ENCODE assay signal across 9 mouse cellular contexts in genomic region chr4:134760793-134761201, GRCm38 (mm10). TPM values are rescaled to one million over a fixed set of nuclear protein-coding genes. Genes with fewer than 3 reads are reported as not detected.
A peak's percentile ranks its signal among the peaks of the same experiment; 100 is the strongest.
DNase-seq lines count a peak whose midpoint lies in the region; ATAC-seq and TF ChIP-seq lines count a peak whose summit lies in the region.
"Had no signal": no experiment of that assay in that cellular context is flagged by ENCODE, and none has a peak within 500 bp of the region (broad histone marks: within the 10 kb centered on the region; RNA-seq: fewer than 3 reads in every experiment).

No protein-coding gene starts in this region.

- no peak overlapping the region for H3K9ac ChIP-seq in intestine, embryonic 16.5 days (ENCODE audit: low read depth, low read length)
- no peak overlapping the region for H3K9ac ChIP-seq in lung, embryonic 14.5 days
- no peak overlapping the region for H3K9ac ChIP-seq in hindbrain, embryonic 16.5 days (ENCODE audit: low read depth, low read length)
- H3K9ac ChIP-seq in midbrain, embryonic 16.5 days (ENCODE audit: low read depth, low read length) = no peak overlapping the region

- H3K4me2 ChIP-seq in intestine, embryonic 16.5 days (ENCODE audit: low read depth, low read length) = peak overlapping the region; percentile 17; the same call in 1 of the 2 replicates
- peak overlapping the region; percentile 41 for H3K4me2 ChIP-seq in lung, embryonic 14.5 days
- no peak overlapping the region for H3K4me2 ChIP-seq in hindbrain, embryonic 16.5 days (ENCODE audit: low read length)
- no peak overlapping the region for H3K4me2 ChIP-seq in midbrain, embryonic 16.5 days (ENCODE audit: low read length)

- peak overlapping the region; percentile 1; the same call in 1 of the 2 replicates for H3K27ac ChIP-seq in intestine, embryonic 16.5 days (ENCODE audit: low read length)
- peak overlapping the region; percentile 84 for H3K27ac ChIP-seq in lung, embryonic 14.5 days (ENCODE audit: low read depth)
- no peak overlapping the region for H3K27ac ChIP-seq in hindbrain, embryonic 16.5 days (ENCODE audit: low read depth, low read length)
- no peak overlapping the region for H3K27ac ChIP-seq in midbrain, embryonic 16.5 days (ENCODE audit: low read length)

- intact Hi-C loops in left cerebral cortex, postnatal 4 days (cut with DNase I) = no loop called here
- intact Hi-C loops in left cerebral cortex, postnatal 25 days (cut with DNase I) = no loop called here

- no peaks in the 10 kb centered on the region for H3K27me3 ChIP-seq in intestine, embryonic 16.5 days (replicated peaks; ENCODE audit: control insufficient read depth, insufficient read depth, low read length)
- H3K27me3 ChIP-seq in lung, embryonic 14.5 days (ENCODE audit: insufficient read depth, low read length) = no peaks in the 10 kb centered on the region
- H3K27me3 ChIP-seq in hindbrain, embryonic 16.5 days (replicated peaks; ENCODE audit: control insufficient read depth, insufficient read depth, low read length) = 0 out of 2 replicates have a peak, but pooled peaks cover 2% of the 10 kb centered on the region
- peaks cover 6% of the 10 kb centered on the region for H3K27me3 ChIP-seq in midbrain, embryonic 16.5 days (ENCODE audit: control insufficient read depth, insufficient read depth, low read depth, low read length)

- no peak for TF ChIP-seq CTCF in lung, embryonic 14.5 days (IDR thresholded peaks at IDR 0.05; ENCODE audit: low read depth)

- 35% methylated on average over 9 of the region's 9 CpGs for WGBS in intestine, embryonic 16.5 days
- WGBS in lung, embryonic 14.5 days = 9% methylated on average over 9 of the region's 9 CpGs
- WGBS in hindbrain, embryonic 16.5 days = 53% methylated on average over 9 of the region's 9 CpGs
- WGBS in midbrain, embryonic 16.5 days = 64% methylated on average over 9 of the region's 9 CpGs

- DNase-seq in left cerebral cortex, postnatal 4 days = peak; percentile 57
- DNase-seq in left cerebral cortex, postnatal 25 days (ENCODE audit: low spot score in 2 of 2) = no peak
- DNase-seq in gastrocnemius, adult 18-20 months (ENCODE audit: low spot score) = peak; percentile 82
- peak; percentile 95 for DNase-seq in lung, embryonic 14.5 days
- DNase-seq in testis, postnatal 14 days (ENCODE audit: low spot score) = peak; percentile 42

- no peaks in the 10 kb centered on the region for H3K36me3 ChIP-seq in intestine, embryonic 16.5 days (ENCODE audit: control insufficient read depth, insufficient read depth, low read length)
- H3K36me3 ChIP-seq in lung, embryonic 14.5 days (ENCODE audit: insufficient read depth) = 0 out of 2 replicates have a peak, but pooled peaks cover 6% of the 10 kb centered on the region
- H3K36me3 ChIP-seq in hindbrain, embryonic 16.5 days (ENCODE audit: control insufficient read depth, insufficient read depth, low read length) = no peaks in the 10 kb centered on the region
- H3K36me3 ChIP-seq in midbrain, embryonic 16.5 days (ENCODE audit: control insufficient read depth, insufficient read depth, low read length) = no peaks in the 10 kb centered on the region

- H3K9me3 ChIP-seq in intestine, embryonic 16.5 days (ENCODE audit: control insufficient read depth, low read length) = no peaks in the 10 kb centered on the region
- no peaks in the 10 kb centered on the region for H3K9me3 ChIP-seq in lung, embryonic 14.5 days (ENCODE audit: low read depth, low read length)
- H3K9me3 ChIP-seq in hindbrain, embryonic 16.5 days (ENCODE audit: control insufficient read depth, low read length) = no peaks in the 10 kb centered on the region
- no peaks in the 10 kb centered on the region for H3K9me3 ChIP-seq in midbrain, embryonic 16.5 days (replicated peaks; ENCODE audit: control insufficient read depth, low read length, poor library complexity, severe bottlenecking)
- H3K9me3 ChIP-seq: G1E had no signal

- no peak overlapping the region for H3K4me3 ChIP-seq in intestine, embryonic 16.5 days (ENCODE audit: low read length)
- no peak overlapping the region for H3K4me3 ChIP-seq in lung, embryonic 14.5 days (ENCODE audit: low read depth, low read length)
- H3K4me3 ChIP-seq in hindbrain, embryonic 16.5 days (ENCODE audit: low read length) = no peak overlapping the region
- no peak overlapping the region for H3K4me3 ChIP-seq in midbrain, embryonic 16.5 days (ENCODE audit: low read depth, low read length)

- peaks cover 50% of the 10 kb centered on the region for H3K4me1 ChIP-seq in intestine, embryonic 16.5 days (ENCODE audit: control insufficient read depth, insufficient read depth, low read length)
- H3K4me1 ChIP-seq in lung, embryonic 14.5 days (ENCODE audit: insufficient read depth) = peaks cover 46% of the 10 kb centered on the region
- H3K4me1 ChIP-seq in hindbrain, embryonic 16.5 days (ENCODE audit: control insufficient read depth, insufficient read depth, low read depth, low read length) = no peaks in the 10 kb centered on the region
- no peaks in the 10 kb centered on the region for H3K4me1 ChIP-seq in midbrain, embryonic 16.5 days (ENCODE audit: control insufficient read depth, insufficient read depth, low read length)

- ATAC-seq in intestine, embryonic 16.5 days = peak; percentile 30; the same call in 1 of the 2 replicates
- peak; percentile 59 for ATAC-seq in lung, embryonic 14.5 days (ENCODE audit: insufficient read depth)
- ATAC-seq in hindbrain, embryonic 16.5 days = no peak
- no peak for ATAC-seq in midbrain, embryonic 16.5 days

RNA-seq across cellular contexts. Expression of gene Ldlrap1, which starts 7.0 kb away (rescaled TPM):
- total RNA-seq in left cerebral cortex, postnatal 4 days (2021) = 1 to 10 TPM; 1.9 to 4.1 TPM
- 1 to 10 TPM; 2.7 TPM for total RNA-seq in left cerebral cortex, postnatal 25 days (2021)
- total RNA-seq in gastrocnemius, adult 18-20 months (2021) = 1 to 10 TPM; 3.9 to 5.6 TPM
- polyA plus RNA-seq in intestine, embryonic 16.5 days (2015; fragmentation: Nextera tagmentation; extraction: Ambion mirVana) = 19.0 and 19.6 TPM in 2 replicates
- polyA plus RNA-seq in lung, embryonic 14.5 days (2014; fragmentation: Nextera tagmentation; extraction: Ambion mirVana) = 21.2 and 22.2 TPM in 2 replicates
- polyA plus RNA-seq in hindbrain, embryonic 16.5 days (2015; fragmentation: Nextera tagmentation; extraction: Ambion mirVana) = 3.0 and 3.9 TPM in 2 replicates
- 2.1 and 2.4 TPM in 2 replicates for polyA plus RNA-seq in midbrain, embryonic 16.5 days (2015; fragmentation: Nextera tagmentation; extraction: Ambion mirVana)

RNA-seq across cellular contexts. Expression of gene Man1c1, which starts 56.7 kb away (rescaled TPM):
- total RNA-seq in left cerebral cortex, postnatal 4 days (2021) = 10 to 100 TPM; 12.2 to 13.7 TPM
- 10 to 100 TPM; 42.3 to 42.7 TPM for total RNA-seq in left cerebral cortex, postnatal 25 days (2021)
- total RNA-seq in gastrocnemius, adult 18-20 months (2021) = 1 to 10 TPM; 2.5 to 3.6 TPM
- 1.3 and 1.5 TPM in 2 replicates for polyA plus RNA-seq in intestine, embryonic 16.5 days (2015; fragmentation: Nextera tagmentation; extraction: Ambion mirVana)
- polyA plus RNA-seq in lung, embryonic 14.5 days (2014; fragmentation: Nextera tagmentation; extraction: Ambion mirVana) = 3.3 and 4.3 TPM in 2 replicates
- polyA plus RNA-seq in hindbrain, embryonic 16.5 days (2015; fragmentation: Nextera tagmentation; extraction: Ambion mirVana) = 3.7 and 5.1 TPM in 2 replicates
- polyA plus RNA-seq in midbrain, embryonic 16.5 days (2015; fragmentation: Nextera tagmentation; extraction: Ambion mirVana) = 2.9 and 3.2 TPM in 2 replicates
- polyA plus RNA-seq: G1E had no signal

Comparison
In these comparisons a context has a peak if more than half of its experiments do, and no peak if none do; other contexts are left out.
1. DNase-seq: peak in left cerebral cortex, postnatal 4 days (single experiment), gastrocnemius, adult 18-20 months (single experiment), lung, embryonic 14.5 days (single experiment) and testis, postnatal 14 days (single experiment); none in left cerebral cortex, postnatal 25 days (0 of 2).
2. ATAC-seq: peak in intestine, embryonic 16.5 days (single experiment) and lung, embryonic 14.5 days (single experiment); none in hindbrain, embryonic 16.5 days (single experiment) and midbrain, embryonic 16.5 days (single experiment).
3. H3K27ac ChIP-seq: peak in intestine, embryonic 16.5 days (single experiment) and lung, embryonic 14.5 days (single experiment); none in hindbrain, embryonic 16.5 days (single experiment) and midbrain, embryonic 16.5 days (single experiment).
4. H3K4me2 ChIP-seq: peak in intestine, embryonic 16.5 days (single experiment) and lung, embryonic 14.5 days (single experiment); none in hindbrain, embryonic 16.5 days (single experiment) and midbrain, embryonic 16.5 days (single experiment).